Mouse (Mus musculus): ENCODE measurements around the gene Cd59b.

The Cd59b gene

GRCm38 (mm10) chr2:104120312-104120711 lies 50.7 kb downstream of the Cd59b start:
- no peak for DNase-seq

GRCm38 (mm10) chr2:104121681-104122504 lies 52.2 kb downstream of the Cd59b start:
- DNase-seq, result no peak

- DNase-seq, result peak; percentile 66 to 72
Measured at GRCm38 (mm10) chr2:104122505-104123378, 53.1 kb downstream of the Cd59b start, which contains the start of gene A930018P22Rik. TSS of gene A930018P22Rik (plus strand) at chr2:104122769.

- DNase-seq, result no peak
Measured at GRCm38 (mm10) chr2:104123540-104123939, 53.9 kb downstream of the Cd59b start.

- DNase-seq, result no peak
Measured at GRCm38 (mm10) chr2:104124071-104124470, 54.4 kb downstream of the Cd59b start.

- no peak for DNase-seq
Measured at GRCm38 (mm10) chr2:104128803-104129531, 59.3 kb downstream of the Cd59b start.

GRCm38 (mm10) chr2:104130165-104130564 lies 60.5 kb downstream of the Cd59b start:
- DNase-seq, result no peak

- DNase-seq, result no peak
Measured at GRCm38 (mm10) chr2:104130969-104131368, 61.3 kb downstream of the Cd59b start.

- no peak for DNase-seq
Measured at GRCm38 (mm10) chr2:104132266-104132859, 62.7 kb downstream of the Cd59b start.

GRCm38 (mm10) chr2:104133042-104133810 lies 63.6 kb downstream of the Cd59b start:
- DNase-seq, result no peak

- DNase-seq, result peak in 1 of 2 experiments; percentile 31
Measured at GRCm38 (mm10) chr2:104134150-104135056, 64.8 kb downstream of the Cd59b start.

GRCm38 (mm10) chr2:104135920-104136319 lies 66.3 kb downstream of the Cd59b start:
- DNase-seq, result no peak
